ENCODE assay signal across 17 mouse cellular contexts in genomic region chr1:40943165-40943564, GRCm38 (mm10).
DNase-seq lines count a peak whose midpoint lies in the region; ATAC-seq lines count a peak whose summit lies in the region.
"Had no signal": no experiment of that assay in that cellular context is flagged by ENCODE, and none has a peak within 500 bp of the region (broad histone marks: within the 10 kb centered on the region; RNA-seq: fewer than 3 reads in every experiment).

No protein-coding gene starts in this region.

- no peak overlapping the region for H3K4me3 ChIP-seq in forebrain, embryonic 14.5 days (ENCODE audit: low read depth, low read length)
- H3K4me3 ChIP-seq in forebrain, embryonic 10.5 days = no peak overlapping the region
- no peak overlapping the region for H3K4me3 ChIP-seq in hindbrain, embryonic 13.5 days
- H3K4me3 ChIP-seq in hindbrain, embryonic 11.5 days (ENCODE audit: low read depth, low read length) = no peak overlapping the region
- no peak overlapping the region for H3K4me3 ChIP-seq in midbrain, embryonic 14.5 days (replicated peaks; ENCODE audit: low read depth, low read length)
- H3K4me3 ChIP-seq in midbrain, embryonic 11.5 days (ENCODE audit: low read depth, low read length) = no peak overlapping the region
- H3K4me3 ChIP-seq in midbrain, embryonic 16.5 days (ENCODE audit: low read depth, low read length) = no peak overlapping the region
- H3K4me3 ChIP-seq: embryonic facial prominence, embryonic 10.5 days; heart, embryonic 10.5 days had no signal

- WGBS in forebrain, embryonic 14.5 days = 18% methylated on average over 7 of the region's 7 CpGs
- 63% methylated on average over 7 of the region's 7 CpGs for whole genome bisulfite sequencing in forebrain, embryonic 10.5 days
- 53% methylated on average over 7 of the region's 7 CpGs for WGBS in hindbrain, embryonic 13.5 days
- 65% methylated on average over 7 of the region's 7 CpGs for WGBS in hindbrain, embryonic 11.5 days
- 52% methylated on average over 7 of the region's 7 CpGs for WGBS in midbrain, embryonic 14.5 days
- 64% methylated on average over 7 of the region's 7 CpGs for WGBS in midbrain, embryonic 11.5 days
- 44% methylated on average over 7 of the region's 7 CpGs for WGBS in midbrain, embryonic 16.5 days

- no peaks in the 10 kb centered on the region for H3K36me3 ChIP-seq in forebrain, embryonic 14.5 days (ENCODE audit: control insufficient read depth, insufficient read depth, low read length)
- H3K36me3 ChIP-seq in forebrain, embryonic 10.5 days (replicated peaks) = no peaks in the 10 kb centered on the region
- no peaks in the 10 kb centered on the region for H3K36me3 ChIP-seq in hindbrain, embryonic 13.5 days
- H3K36me3 ChIP-seq in hindbrain, embryonic 11.5 days (ENCODE audit: control insufficient read depth, insufficient read depth, low read length) = no peaks in the 10 kb centered on the region
- no peaks in the 10 kb centered on the region for H3K36me3 ChIP-seq in midbrain, embryonic 14.5 days (ENCODE audit: control insufficient read depth, insufficient read depth, low read length)
- H3K36me3 ChIP-seq in midbrain, embryonic 11.5 days (ENCODE audit: control insufficient read depth, insufficient read depth, low read length) = no peaks in the 10 kb centered on the region
- no peaks in the 10 kb centered on the region for H3K36me3 ChIP-seq in midbrain, embryonic 16.5 days (ENCODE audit: control insufficient read depth, insufficient read depth, low read length)
- H3K36me3 ChIP-seq: embryonic facial prominence, embryonic 10.5 days; heart, embryonic 10.5 days had no signal

- no peaks in the 10 kb centered on the region for H3K9me3 ChIP-seq in forebrain, embryonic 14.5 days (replicated peaks; ENCODE audit: control insufficient read depth, low read length)
- no peaks in the 10 kb centered on the region for H3K9me3 ChIP-seq in forebrain, embryonic 10.5 days
- no peaks in the 10 kb centered on the region for H3K9me3 ChIP-seq in hindbrain, embryonic 13.5 days
- H3K9me3 ChIP-seq in hindbrain, embryonic 11.5 days (ENCODE audit: control insufficient read depth, low read length) = no peaks in the 10 kb centered on the region
- no peaks in the 10 kb centered on the region for H3K9me3 ChIP-seq in midbrain, embryonic 14.5 days (ENCODE audit: control insufficient read depth, low read length)
- H3K9me3 ChIP-seq in midbrain, embryonic 11.5 days (ENCODE audit: control insufficient read depth, low read length) = no peaks in the 10 kb centered on the region
- H3K9me3 ChIP-seq in midbrain, embryonic 16.5 days (replicated peaks; ENCODE audit: control insufficient read depth, low read length, poor library complexity, severe bottlenecking) = no peaks in the 10 kb centered on the region
- H3K9me3 ChIP-seq: embryonic facial prominence, embryonic 10.5 days; heart, embryonic 10.5 days had no signal

- H3K27ac ChIP-seq in forebrain, embryonic 14.5 days (ENCODE audit: low read depth, low read length) = no peak overlapping the region
- no peak overlapping the region for H3K27ac ChIP-seq in forebrain, embryonic 10.5 days
- peak overlapping the region; percentile 81 for H3K27ac ChIP-seq in hindbrain, embryonic 13.5 days
- H3K27ac ChIP-seq in hindbrain, embryonic 11.5 days (ENCODE audit: low read depth, low read length) = no peak overlapping the region
- peak overlapping the region; percentile 53; the same call in 1 of the 2 replicates for H3K27ac ChIP-seq in midbrain, embryonic 14.5 days (replicated peaks; ENCODE audit: low read depth, low read length)
- H3K27ac ChIP-seq in midbrain, embryonic 11.5 days (ENCODE audit: low read depth, low read length) = no peak overlapping the region
- H3K27ac ChIP-seq in midbrain, embryonic 16.5 days (ENCODE audit: low read length) = peak overlapping the region; percentile 23; the same call in 1 of the 2 replicates
- H3K27ac ChIP-seq: embryonic facial prominence, embryonic 10.5 days; heart, embryonic 10.5 days had no signal

- DNase-seq in forebrain, embryonic 14.5 days (ENCODE audit: low spot score) = peak; percentile 58
- no peak for DNase-seq in forebrain, embryonic 10.5 days (ENCODE audit: extremely low spot score, low spot score)
- no peak for DNase-seq in hindbrain, embryonic 11.5 days (ENCODE audit: low spot score)
- DNase-seq in midbrain, embryonic 14.5 days = peak; percentile 47
- no peak for DNase-seq in midbrain, embryonic 11.5 days (ENCODE audit: low spot score, missing footprints)
- no peak for DNase-seq in B cell, adult 2 months
- DNase-seq: adrenal gland, adult 2 months; adrenal gland, postnatal 25 days; cerebellum, adult 2 months; cerebellum, postnatal 10 days; gastrocnemius, postnatal 14 days; kidney, adult 11 months; kidney, adult 9 months had no signal

- H3K4me1 ChIP-seq in forebrain, embryonic 14.5 days (ENCODE audit: control insufficient read depth, insufficient read depth, low read length) = no peaks in the 10 kb centered on the region
- peaks cover 9% of the 10 kb centered on the region for H3K4me1 ChIP-seq in forebrain, embryonic 10.5 days
- H3K4me1 ChIP-seq in hindbrain, embryonic 13.5 days (replicated peaks) = peaks cover 10% of the 10 kb centered on the region
- H3K4me1 ChIP-seq in hindbrain, embryonic 11.5 days (replicated peaks; ENCODE audit: control insufficient read depth, insufficient read depth, low read length) = no peaks in the 10 kb centered on the region
- H3K4me1 ChIP-seq in midbrain, embryonic 14.5 days (ENCODE audit: control insufficient read depth, insufficient read depth, low read length) = peaks cover 5% of the 10 kb centered on the region; the same call in 1 of the 2 replicates
- H3K4me1 ChIP-seq in midbrain, embryonic 11.5 days (ENCODE audit: control insufficient read depth, insufficient read depth, low read length) = no peaks in the 10 kb centered on the region
- peaks cover 5% of the 10 kb centered on the region; the same call in 1 of the 2 replicates for H3K4me1 ChIP-seq in midbrain, embryonic 16.5 days (ENCODE audit: control insufficient read depth, insufficient read depth, low read length)
- H3K4me1 ChIP-seq: embryonic facial prominence, embryonic 10.5 days; heart, embryonic 10.5 days had no signal

- ATAC-seq in forebrain, embryonic 14.5 days = peak; percentile 52; the same call in 1 of the 2 replicates
- peak; percentile 57; the same call in 1 of the 2 replicates for ATAC-seq in hindbrain, embryonic 13.5 days (ENCODE audit: low FRiP score)
- ATAC-seq in hindbrain, embryonic 11.5 days (ENCODE audit: low FRiP score) = no peak
- ATAC-seq in midbrain, embryonic 14.5 days (ENCODE audit: low FRiP score, low TSS enrichment) = peak; percentile 40; the same call in 1 of the 2 replicates
- ATAC-seq in midbrain, embryonic 11.5 days (ENCODE audit: low FRiP score) = no peak
- no peak for ATAC-seq in midbrain, embryonic 16.5 days

- H3K4me2 ChIP-seq in forebrain, embryonic 14.5 days (ENCODE audit: low read length) = no peak overlapping the region
- H3K4me2 ChIP-seq in hindbrain, embryonic 13.5 days = 0 out of 2 replicates have a peak overlapping the region, but pooled peaks have one; percentile 8
- H3K4me2 ChIP-seq in hindbrain, embryonic 11.5 days (replicated peaks; ENCODE audit: low read depth, low read length) = no peak overlapping the region
- H3K4me2 ChIP-seq in midbrain, embryonic 14.5 days (ENCODE audit: low read length) = no peak overlapping the region
- no peak overlapping the region for H3K4me2 ChIP-seq in midbrain, embryonic 11.5 days
- H3K4me2 ChIP-seq in midbrain, embryonic 16.5 days (ENCODE audit: low read length) = peak overlapping the region; percentile 1; the same call in 1 of the 2 replicates

- no peak overlapping the region for H3K9ac ChIP-seq in forebrain, embryonic 14.5 days (ENCODE audit: low read length)
- no peak overlapping the region for H3K9ac ChIP-seq in hindbrain, embryonic 13.5 days
- no peak overlapping the region for H3K9ac ChIP-seq in hindbrain, embryonic 11.5 days (ENCODE audit: low read depth, low read length)
- H3K9ac ChIP-seq in midbrain, embryonic 14.5 days (replicated peaks; ENCODE audit: low read length) = no peak overlapping the region
- no peak overlapping the region for H3K9ac ChIP-seq in midbrain, embryonic 11.5 days (ENCODE audit: low read length)
- H3K9ac ChIP-seq in midbrain, embryonic 16.5 days (ENCODE audit: low read depth, low read length) = no peak overlapping the region

- H3K27me3 ChIP-seq in forebrain, embryonic 14.5 days (replicated peaks; ENCODE audit: control insufficient read depth, insufficient read depth, low read length) = no peaks in the 10 kb centered on the region
- H3K27me3 ChIP-seq in forebrain, embryonic 10.5 days (ENCODE audit: poor library complexity, severe bottlenecking) = no peaks in the 10 kb centered on the region
- no peaks in the 10 kb centered on the region for H3K27me3 ChIP-seq in hindbrain, embryonic 13.5 days
- H3K27me3 ChIP-seq in hindbrain, embryonic 11.5 days (ENCODE audit: control insufficient read depth, insufficient read depth, low read length) = no peaks in the 10 kb centered on the region
- H3K27me3 ChIP-seq in midbrain, embryonic 14.5 days (ENCODE audit: control insufficient read depth, insufficient read depth, low read length) = no peaks in the 10 kb centered on the region
- H3K27me3 ChIP-seq in midbrain, embryonic 11.5 days (ENCODE audit: control insufficient read depth, insufficient read depth, low read length) = no peaks in the 10 kb centered on the region
- H3K27me3 ChIP-seq in midbrain, embryonic 16.5 days (ENCODE audit: control insufficient read depth, insufficient read depth, low read depth, low read length) = no peaks in the 10 kb centered on the region

Comparison
In these comparisons a context has a peak if more than half of its experiments do, and no peak if none do; other contexts are left out.
1. ATAC-seq: peak in forebrain, embryonic 14.5 days (single experiment), hindbrain, embryonic 13.5 days (single experiment) and midbrain, embryonic 14.5 days (single experiment); none in hindbrain, embryonic 11.5 days (single experiment), midbrain, embryonic 11.5 days (single experiment) and midbrain, embryonic 16.5 days (single experiment).
2. DNase-seq: peak in forebrain, embryonic 14.5 days (single experiment) and midbrain, embryonic 14.5 days (single experiment); none in forebrain, embryonic 10.5 days (single experiment), hindbrain, embryonic 11.5 days (single experiment), midbrain, embryonic 11.5 days (single experiment) and B cell, adult 2 months (0 of 2).
3. H3K27ac ChIP-seq: peak in hindbrain, embryonic 13.5 days (single experiment), midbrain, embryonic 14.5 days (single experiment) and midbrain, embryonic 16.5 days (single experiment); none in forebrain, embryonic 14.5 days (single experiment), forebrain, embryonic 10.5 days (single experiment), hindbrain, embryonic 11.5 days (single experiment) and midbrain, embryonic 11.5 days (single experiment).
4. H3K4me2 ChIP-seq: peak in hindbrain, embryonic 13.5 days (single experiment) and midbrain, embryonic 16.5 days (single experiment); none in forebrain, embryonic 14.5 days (single experiment), hindbrain, embryonic 11.5 days (single experiment), midbrain, embryonic 14.5 days (single experiment) and midbrain, embryonic 11.5 days (single experiment).